ENCODE assay signal across 13 mouse cellular contexts in genomic region chr3:141493000-141493399, GRCm38 (mm10). TPM values are rescaled to one million over a fixed set of nuclear protein-coding genes. Genes with fewer than 3 reads are reported as not detected.
A peak's percentile ranks its signal among the peaks of the same experiment; 100 is the strongest.
DNase-seq lines count a peak whose midpoint lies in the region; ATAC-seq lines count a peak whose summit lies in the region.
"Had no signal": no experiment of that assay in that cellular context is flagged by ENCODE, and none has a peak within 500 bp of the region (broad histone marks: within the 10 kb centered on the region; RNA-seq: fewer than 3 reads in every experiment).

No protein-coding gene starts in this region.

- 0 out of 2 replicates have a peak overlapping the region, but pooled peaks have one; percentile 30 for H3K27ac ChIP-seq in hindbrain, embryonic 10.5 days
- no peak overlapping the region for H3K27ac ChIP-seq in hindbrain, embryonic 12.5 days
- no peak overlapping the region for H3K27ac ChIP-seq in midbrain, embryonic 10.5 days (replicated peaks)
- H3K27ac ChIP-seq in midbrain, embryonic 13.5 days, result no peak overlapping the region
- H3K27ac ChIP-seq in embryonic facial prominence, embryonic 13.5 days, result peak overlapping the region; percentile 1; the same call in 1 of the 2 replicates
- H3K27ac ChIP-seq: midbrain, embryonic 12.5 days; neural tube, embryonic 12.5 days had no signal

- no peaks in the 10 kb centered on the region for H3K27me3 ChIP-seq in hindbrain, embryonic 10.5 days (ENCODE audit: insufficient read depth, poor library complexity, severe bottlenecking)
- no peaks in the 10 kb centered on the region for H3K27me3 ChIP-seq in hindbrain, embryonic 12.5 days
- no peaks in the 10 kb centered on the region for H3K27me3 ChIP-seq in midbrain, embryonic 10.5 days (ENCODE audit: low read depth, poor library complexity, severe bottlenecking)
- peaks cover 5% of the 10 kb centered on the region; the same call in 1 of the 2 replicates for H3K27me3 ChIP-seq in midbrain, embryonic 13.5 days
- H3K27me3 ChIP-seq in embryonic facial prominence, embryonic 13.5 days, result no peaks in the 10 kb centered on the region
- H3K27me3 ChIP-seq: midbrain, embryonic 12.5 days; neural tube, embryonic 12.5 days had no signal

- H3K4me3 ChIP-seq in hindbrain, embryonic 10.5 days, result no peak overlapping the region
- no peak overlapping the region for H3K4me3 ChIP-seq in hindbrain, embryonic 12.5 days
- no peak overlapping the region for H3K4me3 ChIP-seq in midbrain, embryonic 10.5 days
- no peak overlapping the region for H3K4me3 ChIP-seq in midbrain, embryonic 13.5 days (replicated peaks)
- no peak overlapping the region for H3K4me3 ChIP-seq in embryonic facial prominence, embryonic 13.5 days
- H3K4me3 ChIP-seq: erythroblast, embryonic 14.5 days; midbrain, embryonic 12.5 days; neural tube, embryonic 12.5 days had no signal

- H3K36me3 ChIP-seq in hindbrain, embryonic 10.5 days, result no peaks in the 10 kb centered on the region
- no peaks in the 10 kb centered on the region for H3K36me3 ChIP-seq in hindbrain, embryonic 12.5 days
- no peaks in the 10 kb centered on the region for H3K36me3 ChIP-seq in midbrain, embryonic 10.5 days
- no peaks in the 10 kb centered on the region for H3K36me3 ChIP-seq in midbrain, embryonic 13.5 days
- no peaks in the 10 kb centered on the region for H3K36me3 ChIP-seq in embryonic facial prominence, embryonic 13.5 days
- H3K36me3 ChIP-seq: midbrain, embryonic 12.5 days; neural tube, embryonic 12.5 days had no signal

- no peak overlapping the region for H3K9ac ChIP-seq in hindbrain, embryonic 12.5 days
- H3K9ac ChIP-seq in midbrain, embryonic 13.5 days (replicated peaks), result no peak overlapping the region
- no peak overlapping the region for H3K9ac ChIP-seq in embryonic facial prominence, embryonic 13.5 days
- H3K9ac ChIP-seq: midbrain, embryonic 12.5 days; neural tube, embryonic 12.5 days had no signal

- no peak for ATAC-seq in hindbrain, embryonic 12.5 days (ENCODE audit: low FRiP score)
- no peak for ATAC-seq in midbrain, embryonic 13.5 days
- no peak for ATAC-seq in embryonic facial prominence, embryonic 13.5 days (ENCODE audit: insufficient number of reproducible peaks, insufficient read depth, low FRiP score, low TSS enrichment, low read depth)
- ATAC-seq in megakaryocyte progenitor cell, adult 5-6 weeks (replicated peaks; ENCODE audit: poor library complexity), result peak; percentile 49

- DNase-seq in hindbrain, embryonic 10.5 days (ENCODE audit: low spot score), result no peak
- DNase-seq in midbrain, embryonic 10.5 days (ENCODE audit: low spot score), result peak; percentile 12
- no peak for DNase-seq in neural tube, embryonic 10.5 days (ENCODE audit: extremely low spot score, low spot score)
- DNase-seq: adrenal gland, adult 8-10 months; cerebellum, postnatal 14 days; kidney, adult 11 months had no signal

- no peaks in the 10 kb centered on the region for H3K9me3 ChIP-seq in hindbrain, embryonic 10.5 days
- no peaks in the 10 kb centered on the region for H3K9me3 ChIP-seq in hindbrain, embryonic 12.5 days (replicated peaks)
- H3K9me3 ChIP-seq in midbrain, embryonic 10.5 days (replicated peaks), result no peaks in the 10 kb centered on the region
- no peaks in the 10 kb centered on the region for H3K9me3 ChIP-seq in midbrain, embryonic 13.5 days
- H3K9me3 ChIP-seq in embryonic facial prominence, embryonic 13.5 days, result no peaks in the 10 kb centered on the region
- H3K9me3 ChIP-seq: midbrain, embryonic 12.5 days; neural tube, embryonic 12.5 days had no signal

- 68% methylated on average over 3 of the region's 3 CpGs for WGBS in hindbrain, embryonic 10.5 days
- 60% methylated on average over 3 of the region's 3 CpGs for WGBS in hindbrain, embryonic 12.5 days
- 80% methylated on average over 3 of the region's 3 CpGs for WGBS in midbrain, embryonic 10.5 days
- 89% methylated on average over 3 of the region's 3 CpGs for WGBS in midbrain, embryonic 13.5 days
- WGBS in embryonic facial prominence, embryonic 13.5 days, result 41% methylated on average over 3 of the region's 3 CpGs

- H3K4me1 ChIP-seq in hindbrain, embryonic 10.5 days (replicated peaks), result peaks cover 18% of the 10 kb centered on the region
- peaks cover 10% of the 10 kb centered on the region for H3K4me1 ChIP-seq in hindbrain, embryonic 12.5 days
- H3K4me1 ChIP-seq in midbrain, embryonic 10.5 days, result peaks cover 10% of the 10 kb centered on the region
- peaks cover 8% of the 10 kb centered on the region for H3K4me1 ChIP-seq in midbrain, embryonic 13.5 days (replicated peaks)
- peaks cover 17% of the 10 kb centered on the region for H3K4me1 ChIP-seq in embryonic facial prominence, embryonic 13.5 days
- H3K4me1 ChIP-seq: neural tube, embryonic 12.5 days had no signal

- H3K4me2 ChIP-seq in hindbrain, embryonic 12.5 days (replicated peaks), result no peak overlapping the region
- no peak overlapping the region for H3K4me2 ChIP-seq in midbrain, embryonic 13.5 days (replicated peaks)
- no peak overlapping the region for H3K4me2 ChIP-seq in embryonic facial prominence, embryonic 13.5 days
- H3K4me2 ChIP-seq: midbrain, embryonic 12.5 days; neural tube, embryonic 12.5 days had no signal

RNA-seq across cellular contexts. Expression of gene Unc5c, which starts 28.0 kb away (rescaled TPM):
- polyA plus RNA-seq in hindbrain, embryonic 10.5 days (2016; fragmentation: Nextera tagmentation; extraction: Ambion mirVana), result 7.8 and 13.1 TPM in 2 replicates
- 21.5 and 21.7 TPM in 2 replicates for polyA plus RNA-seq in hindbrain, embryonic 12.5 days (2016; fragmentation: Nextera tagmentation; extraction: Ambion mirVana)
- polyA plus RNA-seq in midbrain, embryonic 10.5 days (2016; fragmentation: Nextera tagmentation; extraction: Ambion mirVana), result 5.8 and 6.8 TPM in 2 replicates
- polyA plus RNA-seq in midbrain, embryonic 13.5 days (2015; fragmentation: Nextera tagmentation; extraction: Ambion mirVana), result 9.9 and 11.2 TPM in 2 replicates
- polyA plus RNA-seq in embryonic facial prominence, embryonic 13.5 days (2015; fragmentation: Nextera tagmentation; extraction: Ambion mirVana), result 18.9 and 22.6 TPM in 2 replicates
- not detected in 2 replicates for total RNA-seq in megakaryocyte progenitor cell, adult 5-6 weeks (2015)
- total RNA-seq in megakaryocyte progenitor cell, adult 5-6 weeks (2017), result not detected in 2 replicates
- polyA plus RNA-seq: erythroblast, embryonic 14.5 days had no signal

Comparison
In these comparisons a context has a peak if more than half of its experiments do, and no peak if none do; other contexts are left out.
1. H3K27ac ChIP-seq: peak in hindbrain, embryonic 10.5 days (single experiment) and embryonic facial prominence, embryonic 13.5 days (single experiment); none in hindbrain, embryonic 12.5 days (single experiment), midbrain, embryonic 10.5 days (single experiment) and midbrain, embryonic 13.5 days (single experiment).